Mouse (Mus musculus) adrenal gland, adult 8-10 months (tissue): ENCODE results near the gene Mb. TPM values are rescaled to one million over a fixed set of nuclear protein-coding genes. Genes with fewer than 3 reads are reported as not detected.
A peak's percentile ranks its signal among the peaks of the same experiment; 100 is the strongest.
"Not testable (repeated sequence)": the region's sequence is repeated elsewhere in the genome, so short reads cannot be mapped to it uniquely, and the experiment has no call there.

Experiments used
- DNase-seq: peaks from one replicate; pipeline ENCODE4 v3.0.0; 2022
- total RNA-seq, 4 experiments: library from RNA; stranded (reverse); gene quantifications; 2 replicates each; pipeline ENCODE4 v1.2.4; 2022

Gene Mb
- total RNA-seq, 4 experiments from 2014 or later = 0.96 to 4.0 TPM; not detected in 2

- DNase-seq = no peak
Measured at GRCm38 (mm10) chr15:77065259-77065852, 14.9 kb upstream of the Mb start.

- no peak for DNase-seq
Measured at GRCm38 (mm10) chr15:77062746-77063145, 12.3 kb upstream of the Mb start.

- not testable (repeated sequence) for DNase-seq
Measured at GRCm38 (mm10) chr15:77059416-77059815, 8.9 kb upstream of the Mb start.

GRCm38 (mm10) chr15:77058566-77058965, 8.1 kb upstream of the Mb start:
- no peak for DNase-seq

GRCm38 (mm10) chr15:77056791-77057051, 6.3 kb upstream of the Mb start:
- no peak for DNase-seq

- no peak for DNase-seq
Measured at GRCm38 (mm10) chr15:77056001-77056790, 5.7 kb upstream of the Mb start.

GRCm38 (mm10) chr15:77054611-77055175, 4.2 kb upstream of the Mb start:
- no peak for DNase-seq

- DNase-seq = no peak
Measured at GRCm38 (mm10) chr15:77053021-77053420, 2.6 kb upstream of the Mb start.

- no peak for DNase-seq
Measured at GRCm38 (mm10) chr15:77052176-77052575, 1.7 kb upstream of the Mb start.

- DNase-seq = no peak
Measured at GRCm38 (mm10) chr15:77045609-77046008, 4.9 kb downstream of the Mb start.

GRCm38 (mm10) chr15:77044597-77045320, 5.7 kb downstream of the Mb start, which contains the start of gene Apol6:
Gene Apol6 (plus strand): TSS chr15:77044729.
- DNase-seq = peak; percentile 43

GRCm38 (mm10) chr15:77040784-77041183, 9.7 kb downstream of the Mb start:
- DNase-seq = no peak

GRCm38 (mm10) chr15:77039211-77039700, 11.2 kb downstream of the Mb start:
- no peak for DNase-seq

GRCm38 (mm10) chr15:77037278-77038161, 12.9 kb downstream of the Mb start:
- peak; percentile 66 for DNase-seq

GRCm38 (mm10) chr15:77036989-77037277, 13.5 kb downstream of the Mb start:
- DNase-seq = no peak

GRCm38 (mm10) chr15:77036320-77036988, 14.0 kb downstream of the Mb start:
- DNase-seq = peak; percentile 75

- no peak for DNase-seq
Measured at GRCm38 (mm10) chr15:77035643-77036042, 14.8 kb downstream of the Mb start.

- no peak for DNase-seq
Measured at GRCm38 (mm10) chr15:77034526-77034925, 15.9 kb downstream of the Mb start.

- DNase-seq = no peak
Measured at GRCm38 (mm10) chr15:77031271-77031670, 19.2 kb downstream of the Mb start.

GRCm38 (mm10) chr15:77029331-77029991, 21.0 kb downstream of the Mb start:
- DNase-seq = no peak

GRCm38 (mm10) chr15:77027675-77028074, 22.8 kb downstream of the Mb start:
- DNase-seq = no peak
